Mouse (Mus musculus): ENCODE measurements at regions not wholly inside any gene's neighbourhood (a gene's known extent, or its start where the extent isn't known, plus 50 kb on each side); places are given as distances from the start of the nearest gene placed in this dataset.
A peak's percentile ranks its signal among the peaks of the same experiment; 100 is the strongest.

DNA sequence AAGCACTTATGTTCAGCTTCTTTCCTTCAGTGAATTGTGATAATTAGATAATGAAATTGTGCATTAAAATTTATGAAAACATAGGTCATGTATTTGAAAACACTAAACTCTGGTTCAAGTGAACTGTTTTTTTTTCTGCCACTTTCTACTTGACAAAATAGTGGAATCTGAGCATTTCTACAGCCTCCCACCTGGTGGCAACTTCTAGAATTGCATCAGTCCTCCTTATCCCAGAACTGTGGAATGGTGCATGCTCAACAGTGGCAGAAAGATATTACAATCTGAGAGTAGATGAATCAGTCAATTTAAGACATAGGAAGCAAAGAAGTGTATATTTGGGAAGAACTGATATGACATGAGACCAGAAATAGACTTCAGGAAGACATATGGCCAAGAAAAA is 84.1 kb upstream of the Gm28269 start:
- no peaks in the 10 kb centered on the region for H3K4me1 ChIP-seq (ENCODE audit: control insufficient read depth, insufficient read depth, low read length)
- H3K4me3 ChIP-seq (ENCODE audit: insufficient read depth, low read length) = no peak overlapping the region
- TF ChIP-seq CTCF (IDR thresholded peaks at IDR 0.05; ENCODE audit: extremely low read depth, insufficient read depth, low read length) (peak; percentile 18; the same call in 1 of the 2 replicates), POLR2A (IDR thresholded peaks at IDR 0.05; ENCODE audit: extremely low read depth, insufficient read depth, low read length) (no peak)
- H3K27ac ChIP-seq (ENCODE audit: insufficient read depth, low read length) = no peak overlapping the region

GRCm38 (mm10) chrX:21809212-21809611 is 64.3 kb upstream of the Gm28269 start:
- H3K4me3 ChIP-seq (ENCODE audit: insufficient read depth, low read length) = no peak overlapping the region
- no peak overlapping the region for H3K27ac ChIP-seq (ENCODE audit: insufficient read depth, low read length)
- no peaks in the 10 kb centered on the region for H3K4me1 ChIP-seq (ENCODE audit: control insufficient read depth, insufficient read depth, low read length)
- TF ChIP-seq POLR2A (IDR thresholded peaks at IDR 0.05; ENCODE audit: extremely low read depth, insufficient read depth, low read length) = no peak
- no peak for TF ChIP-seq CTCF (IDR thresholded peaks at IDR 0.05; ENCODE audit: extremely low read depth, insufficient read depth, low read length)

DNA sequence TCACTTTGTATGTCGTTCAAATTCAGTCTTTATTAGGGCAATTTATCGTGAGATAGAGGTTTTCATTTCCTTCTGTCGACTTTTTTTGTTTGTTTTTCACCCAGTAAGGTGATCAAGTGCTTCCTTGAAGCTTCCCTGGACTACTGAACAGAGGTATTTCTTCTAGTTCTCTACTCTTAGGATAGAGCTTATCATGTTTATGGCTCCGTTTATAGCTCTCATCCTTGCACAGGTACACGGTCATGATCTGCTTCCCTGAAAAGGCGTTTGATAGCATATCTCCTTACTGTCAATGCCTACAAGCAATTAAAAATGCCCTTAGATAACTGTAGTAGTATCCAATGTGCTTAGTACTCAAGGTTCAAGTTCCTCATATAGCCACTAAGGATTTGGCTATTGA is 56.9 kb upstream of the Gm28269 start:
- Histone ChIP-seq H3K4me1 (ENCODE audit: control insufficient read depth, insufficient read depth, low read length) (no peaks in the 10 kb centered on the region), H3K4me3 (ENCODE audit: insufficient read depth, low read length) (no peak overlapping the region), H3K27ac (ENCODE audit: insufficient read depth, low read length) (no peak overlapping the region)
- TF ChIP-seq CTCF (IDR thresholded peaks at IDR 0.05; ENCODE audit: extremely low read depth, insufficient read depth, low read length) (no peak), POLR2A (IDR thresholded peaks at IDR 0.05; ENCODE audit: extremely low read depth, insufficient read depth, low read length) (no peak)

All from cortical plate, adult 2 months (tissue).